Mouse (Mus musculus) heart, adult 2 months (tissue): ENCODE measurements at regions not wholly inside any gene's neighbourhood (a gene's known extent, or its start where the extent isn't known, plus 50 kb on each side); places are given as distances from the start of the nearest gene placed in this dataset.

Experiments
- DNase-seq, 2 experiments: peaks; one replicate each; pipeline ENCODE4 v3.0.0; 2021
- H3K27ac ChIP-seq: fragments of 200-600 bp; 2 replicates; pipeline ENCODE4 v1.8.1; 2022
- H3K27me3 ChIP-seq: fragments of 200-500 bp; 2 replicates; pipeline ENCODE4 v1.6.1; 2012; ENCODE audit warnings: mild to moderate bottlenecking, low read length, inconsistent platforms, mixed read lengths; ENCODE audit not compliant: control insufficient read depth, insufficient read depth
- H3K36me3 ChIP-seq: fragments of 200-500 bp; 2 replicates; pipeline ENCODE4 v1.6.1; 2012; ENCODE audit warnings: low read length, inconsistent platforms; ENCODE audit not compliant: control insufficient read depth, insufficient read depth
- H3K4me1 ChIP-seq: fragments of 200-500 bp; 2 replicates; pipeline ENCODE4 v1.6.1; 2011; ENCODE audit warnings: low read length; ENCODE audit not compliant: control insufficient read depth, insufficient read depth
- H3K4me3 ChIP-seq: fragments of 200-600 bp; 2 replicates; pipeline ENCODE4 v1.8.1; 2022
- H3K79me2 ChIP-seq: fragments of 200-500 bp; replicated peaks from 2 replicates; pipeline ENCODE4 v1.6.1; 2012; ENCODE audit warnings: mild to moderate bottlenecking, inconsistent platforms, low read length, moderate library complexity, mixed read lengths; ENCODE audit not compliant: control insufficient read depth, insufficient read depth
- H3K9ac ChIP-seq: fragments of 200-500 bp; 2 replicates; pipeline ENCODE4 v1.6.1; 2012; ENCODE audit warnings: low read depth, mild to moderate bottlenecking, control low read depth, inconsistent platforms, low read length, mixed read lengths
- CTCF ChIP-seq: fragments of 200-600 bp; IDR thresholded peaks from 2 replicates; pipeline ENCODE4 v1.8.1; 2022; ENCODE audit warnings: antibody characterized with exemption, mild to moderate bottlenecking, moderate library complexity
- EP300 ChIP-seq: fragments of 200-500 bp; IDR thresholded peaks from 2 replicates; pipeline ENCODE4 v1.6.1; 2011; ENCODE audit warnings: low read depth, low read length, control low read depth; ENCODE audit not compliant: insufficient read depth
- POLR2A ChIP-seq: fragments of 200-500 bp; IDR thresholded peaks from 2 replicates; pipeline ENCODE4 v1.6.1; 2011; ENCODE audit warnings: mild to moderate bottlenecking, low read depth, low read length, control low read depth; ENCODE audit not compliant: insufficient read depth
- WGBS: fragments of 180-500 bp; shearing (Covaris S2); methylation state at CpG from one replicate; pipeline ENCODE4 v1.1.7; 2018; 5-methylcytosine and 5-hydroxymethylcytosine counted together
- intact Hi-C: fragments of 180-260 bp; cut with DNase I; formaldehyde crosslinking; loops from one replicate; pipeline ENCODE4 v1.15.1; 2025

GRCm38 (mm10) chr8:82244076-82244475 lies 158.9 kb downstream of the Il15 start:
- no peak overlapping the region for H3K9ac ChIP-seq
- no peaks in the 10 kb centered on the region for H3K27me3 ChIP-seq
- no peak overlapping the region for H3K4me3 ChIP-seq
- H3K79me2 ChIP-seq: no peaks in the 10 kb centered on the region
- WGBS: 68% methylated on average over 2 of the region's 2 CpGs
- H3K36me3 ChIP-seq: no peaks in the 10 kb centered on the region
- no peak overlapping the region for H3K27ac ChIP-seq
- TF ChIP-seq CTCF: no peak
- TF ChIP-seq EP300: no peak
- no peak for TF ChIP-seq POLR2A
- no peaks in the 10 kb centered on the region for H3K4me1 ChIP-seq
- no peak for DNase-seq
- intact Hi-C loops: no loop called here

- WGBS: 60% methylated on average over 2 of the region's 2 CpGs
- intact Hi-C loops: loop anchor here (10.0 kb wide), 1 partner anchor 515 kb away; no protein-coding TSS in a partner anchor
- no peak for TF ChIP-seq EP300
- peak; percentile 46 for TF ChIP-seq CTCF
- no peak for TF ChIP-seq POLR2A
These were observed 173.1 kb downstream of the Il15 start for GRCm38 (mm10) chr8:82229883-82230282.

GRCm38 (mm10) chr8:82201746-82202145 lies 201.3 kb downstream of the Il15 start:
- Histone ChIP-seq H3K27ac (no peak overlapping the region), H3K4me3 (no peak overlapping the region), H3K9ac (no peak overlapping the region), H3K36me3 (no peaks in the 10 kb centered on the region), H3K79me2 (no peaks in the 10 kb centered on the region), H3K27me3 (no peaks in the 10 kb centered on the region), H3K4me1 (no peaks in the 10 kb centered on the region)
- no peak for DNase-seq
- 39% methylated on average over 3 of the region's 3 CpGs for WGBS
- intact Hi-C loops: no loop called here
- TF ChIP-seq EP300: no peak
- no peak for TF ChIP-seq POLR2A
- TF ChIP-seq CTCF: no peak

More at GRCm38 (mm10) chr8:82229883-82230282, 173.1 kb downstream of the Il15 start:
- Histone ChIP-seq H3K27ac (no peak overlapping the region), H3K9ac (no peak overlapping the region), H3K4me1 (no peaks in the 10 kb centered on the region), H3K4me3 (no peak overlapping the region), H3K79me2 (no peaks in the 10 kb centered on the region), H3K36me3 (no peaks in the 10 kb centered on the region), H3K27me3 (no peaks in the 10 kb centered on the region)
- DNase-seq: no peak

- no peak overlapping the region for H3K9ac ChIP-seq
- no peak for DNase-seq
These were observed 202.8 kb downstream of the Il15 start for GRCm38 (mm10) chr8:82200176-82200575.

GRCm38 (mm10) chr8:82196504-82196903 lies 206.5 kb downstream of the Il15 start:
- Histone ChIP-seq H3K9ac (no peak overlapping the region), H3K36me3 (no peaks in the 10 kb centered on the region), H3K4me1 (no peaks in the 10 kb centered on the region; the same call in 1 of the 2 replicates), H3K79me2 (no peaks in the 10 kb centered on the region), H3K27ac (no peak overlapping the region), H3K4me3 (no peak overlapping the region), H3K27me3 (no peaks in the 10 kb centered on the region)
- TF ChIP-seq EP300 (no peak), POLR2A (no peak), CTCF (no peak)
- intact Hi-C loops: no loop called here
- no peak for DNase-seq
- WGBS: 51% methylated on average over 3 of the region's 3 CpGs

More at GRCm38 (mm10) chr8:82200176-82200575, 202.8 kb downstream of the Il15 start:
- no peak overlapping the region for H3K4me3 ChIP-seq
- intact Hi-C loops: no loop called here
- H3K4me1 ChIP-seq: no peaks in the 10 kb centered on the region; the same call in 1 of the 2 replicates
- H3K27me3 ChIP-seq: no peaks in the 10 kb centered on the region
- no peaks in the 10 kb centered on the region for H3K79me2 ChIP-seq
- no peak overlapping the region for H3K27ac ChIP-seq
- no peaks in the 10 kb centered on the region for H3K36me3 ChIP-seq
- 85% methylated on average over 3 of the region's 3 CpGs for WGBS
- TF ChIP-seq EP300: no peak
- TF ChIP-seq CTCF: no peak
- TF ChIP-seq POLR2A: no peak

GRCm38 (mm10) chr8:82195112-82195511 lies 207.9 kb downstream of the Il15 start:
- Histone ChIP-seq H3K4me3 (no peak overlapping the region), H3K36me3 (no peaks in the 10 kb centered on the region), H3K27me3 (no peaks in the 10 kb centered on the region), H3K9ac (no peak overlapping the region), H3K4me1 (no peaks in the 10 kb centered on the region; the same call in 1 of the 2 replicates), H3K79me2 (no peaks in the 10 kb centered on the region), H3K27ac (no peak overlapping the region)
- no peak for DNase-seq
- intact Hi-C loops: no loop called here
- 20% methylated on average over 5 of the region's 5 CpGs for WGBS
- TF ChIP-seq CTCF (no peak), EP300 (no peak), POLR2A (no peak)
